Mouse (Mus musculus) cerebellum, postnatal 14 days (tissue): ENCODE results near the gene Hoxb3.
A peak's percentile ranks its signal among the peaks of the same experiment; 100 is the strongest.

ENCODE experiments used
- DNase-seq, 2 experiments: peaks; one replicate each; pipeline ENCODE4 v3.0.0; 2021; ENCODE audit warnings: mixed read lengths in 2 of 2

Hoxb3 gene

GRCm38 (mm10) chr11:96289293-96289692, 33.8 kb upstream of the Hoxb3 start:
- no peak for DNase-seq

- no peak for DNase-seq
These were observed 33.3 kb upstream of the Hoxb3 start for GRCm38 (mm10) chr11:96289837-96290236.

- no peak for DNase-seq
These were observed 32.3 kb upstream of the Hoxb3 start for GRCm38 (mm10) chr11:96290705-96291355.

GRCm38 (mm10) chr11:96291681-96292564, 31.2 kb upstream of the Hoxb3 start, which contains the start of gene Hoxb6:
Gene Hoxb6, plus strand, starts transcription at chr11:96292476.
- no peak for DNase-seq

- DNase-seq: no peak
These were observed 30.4 kb upstream of the Hoxb3 start for GRCm38 (mm10) chr11:96292565-96293301.

- no peak for DNase-seq
These were observed 29.7 kb upstream of the Hoxb3 start for GRCm38 (mm10) chr11:96293302-96293921.

GRCm38 (mm10) chr11:96294245-96295091, 28.7 kb upstream of the Hoxb3 start:
- DNase-seq: peak; percentile 78 to 83

GRCm38 (mm10) chr11:96295092-96295835, 27.9 kb upstream of the Hoxb3 start:
- DNase-seq: no peak

- DNase-seq: no peak
These were observed 26.1 kb upstream of the Hoxb3 start for GRCm38 (mm10) chr11:96296997-96297396.

GRCm38 (mm10) chr11:96297428-96297827, 25.7 kb upstream of the Hoxb3 start:
- DNase-seq: no peak

GRCm38 (mm10) chr11:96297968-96298635, 25.0 kb upstream of the Hoxb3 start:
- no peak for DNase-seq

GRCm38 (mm10) chr11:96298895-96299667, 24.0 kb upstream of the Hoxb3 start:
- DNase-seq: no peak

- DNase-seq: no peak
These were observed 23.3 kb upstream of the Hoxb3 start for GRCm38 (mm10) chr11:96299781-96300180.

GRCm38 (mm10) chr11:96300354-96301063, 22.6 kb upstream of the Hoxb3 start:
- DNase-seq: no peak

- no peak for DNase-seq
These were observed 22.1 kb upstream of the Hoxb3 start for GRCm38 (mm10) chr11:96301064-96301431.

GRCm38 (mm10) chr11:96301837-96302236, 21.3 kb upstream of the Hoxb3 start:
- peak in 1 of 2 experiments; percentile 38 for DNase-seq

GRCm38 (mm10) chr11:96302381-96303150, 20.6 kb upstream of the Hoxb3 start:
- no peak for DNase-seq
